Mouse (Mus musculus) yolk sac, embryonic 10.5 days (tissue): ENCODE results near the gene Atp1a2.
"Not testable (repeated sequence)": the region's sequence is repeated elsewhere in the genome, so short reads cannot be mapped to it uniquely, and the experiment has no call there.

Experiments
- DNase-seq: peaks from one replicate; pipeline ENCODE4 v3.0.0-alpha.2; 2017; ENCODE audit warnings: low spot score

Gene Atp1a2

DNA sequence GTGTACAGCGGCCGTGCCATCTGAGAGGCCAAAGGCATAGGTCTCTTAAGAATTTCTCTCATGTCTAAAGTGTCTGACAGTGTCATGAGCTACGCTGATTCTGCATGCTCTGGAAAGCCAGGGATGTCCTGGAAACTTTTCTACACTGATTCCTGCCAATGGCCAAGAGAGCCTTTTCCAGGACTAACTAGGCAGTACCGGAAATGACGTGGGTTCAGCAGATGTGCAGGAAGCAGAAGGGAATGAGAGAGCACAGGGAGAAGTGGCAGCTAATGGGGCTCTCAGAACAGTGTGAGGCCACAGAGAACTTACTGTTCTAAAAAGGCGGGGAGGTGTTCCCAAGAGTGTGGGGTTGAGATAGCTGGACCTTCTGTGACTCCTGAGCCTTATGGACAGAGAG lies 24.5 kb downstream of the Atp1a2 start:
- no peak for DNase-seq

DNA sequence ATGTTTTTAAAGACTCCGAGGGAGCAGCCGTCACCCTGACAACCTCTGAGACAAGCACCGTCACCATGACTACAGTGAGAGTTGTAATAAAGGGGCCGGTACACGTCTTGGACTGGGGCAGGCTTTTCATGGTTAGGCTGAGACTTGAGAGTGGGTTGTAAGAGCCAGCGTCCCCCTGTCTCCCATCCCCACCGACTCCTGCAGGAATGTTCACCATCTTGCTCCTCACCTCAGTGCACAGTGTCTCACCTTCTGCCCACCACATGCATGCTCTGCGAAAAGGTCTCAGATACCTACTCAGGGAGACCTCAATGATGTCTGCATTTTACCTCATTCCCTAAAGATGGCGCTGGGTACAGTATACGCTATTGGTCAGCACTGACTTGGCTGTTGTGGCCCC lies 26.1 kb downstream of the Atp1a2 start:
- no peak for DNase-seq

GRCm38 (mm10) chr1:172271208-172271607 lies 26.7 kb downstream of the Atp1a2 start:
- DNase-seq, result no peak

DNA sequence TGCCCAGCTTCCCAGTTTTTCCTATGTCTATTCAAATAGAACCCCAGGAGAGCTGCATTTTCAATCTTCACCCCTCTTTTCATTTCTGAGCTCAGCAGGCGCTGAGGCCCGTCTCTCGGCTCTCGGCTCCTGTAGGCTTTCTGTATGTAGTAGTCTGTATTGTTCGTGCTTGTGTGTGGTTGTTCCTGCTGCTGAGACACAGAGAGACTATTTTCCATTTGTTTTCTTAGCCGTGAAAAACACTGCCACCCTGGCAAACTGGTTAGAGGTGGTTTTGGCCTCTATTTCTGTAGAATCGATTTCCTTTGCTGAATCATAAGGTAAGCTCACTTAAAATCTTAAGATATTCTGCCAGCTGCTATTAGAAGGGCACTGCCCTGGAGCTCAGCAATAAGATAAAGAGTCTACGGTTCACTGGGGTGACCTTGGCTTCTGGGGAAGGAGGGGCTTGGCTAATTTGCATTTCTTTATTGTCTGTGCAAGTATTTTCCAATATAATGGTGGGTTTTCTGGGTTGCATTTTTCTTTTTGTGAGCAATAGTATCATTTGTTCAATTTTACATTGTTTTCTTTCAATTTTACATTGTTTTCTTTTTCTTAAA lies 36.3 kb downstream of the Atp1a2 start, which contains the start of gene Igsf8:
Igsf8 (plus strand) TSS at position 165 of the 602 bp plus-strand sequence.
- DNase-seq, result no peak

DNA sequence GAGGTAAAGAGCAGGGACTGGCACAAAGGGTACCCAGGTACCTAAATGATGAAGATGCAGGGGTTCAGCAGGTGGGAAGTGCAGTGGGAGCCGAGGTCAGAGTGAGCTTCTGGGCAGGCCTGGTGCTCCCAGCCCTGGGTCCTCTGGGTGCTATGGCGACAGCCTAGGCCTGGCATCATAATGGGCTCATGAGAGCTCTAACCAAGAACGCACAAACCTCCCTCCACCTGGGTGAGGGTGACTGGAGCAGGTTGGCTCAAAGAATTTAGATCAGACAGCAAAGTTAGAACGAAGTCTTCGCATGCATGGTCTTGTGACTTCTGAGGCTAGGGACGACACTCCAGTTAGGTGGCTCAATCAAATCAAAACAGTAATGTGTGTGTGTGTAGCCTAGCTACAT lies 39.5 kb downstream of the Atp1a2 start, which contains the start of gene Atp1a4:
Atp1a4 (minus strand) TSS at position 101 of the 400 bp plus-strand sequence.
- no peak for DNase-seq

DNA sequence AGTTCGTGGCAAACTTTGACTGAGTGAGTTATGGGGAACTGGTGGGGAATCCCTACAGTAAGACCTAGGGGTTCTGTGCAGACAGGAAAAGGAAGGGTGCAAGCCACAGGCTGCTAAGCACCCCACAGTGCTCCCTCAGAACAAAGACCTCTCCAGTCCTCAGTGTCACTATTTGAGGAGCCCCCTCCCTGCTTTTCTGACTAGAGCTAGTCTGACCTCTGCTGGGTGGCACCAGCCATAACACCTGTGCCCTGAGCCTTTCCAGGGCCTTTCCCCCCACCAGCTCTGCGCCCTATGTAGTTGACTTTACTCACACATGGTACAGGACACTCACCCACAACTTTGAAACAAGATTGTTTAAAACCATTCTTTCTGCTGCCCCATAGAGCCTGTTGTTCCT lies 50.2 kb downstream of the Atp1a2 start:
- DNase-seq, result no peak

DNA sequence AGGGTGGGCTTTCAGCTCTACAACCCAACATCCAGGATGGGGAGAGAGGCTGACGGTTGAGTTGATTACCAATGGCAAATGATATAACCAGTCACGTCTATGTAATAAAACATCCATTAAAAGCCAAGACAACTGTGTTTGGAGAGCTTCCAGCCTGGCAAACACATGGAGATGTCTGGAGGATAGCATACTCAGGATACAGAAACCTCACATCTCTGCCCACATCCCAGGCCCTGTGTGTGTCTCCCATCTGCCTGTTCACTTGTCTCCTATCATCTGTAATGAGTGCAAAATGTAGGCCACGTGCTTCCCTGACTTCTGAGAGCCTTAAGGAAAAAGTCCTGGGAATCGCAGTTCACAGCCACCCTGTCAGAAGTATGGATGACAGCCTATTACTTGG lies 50.6 kb downstream of the Atp1a2 start:
- no peak for DNase-seq

DNA sequence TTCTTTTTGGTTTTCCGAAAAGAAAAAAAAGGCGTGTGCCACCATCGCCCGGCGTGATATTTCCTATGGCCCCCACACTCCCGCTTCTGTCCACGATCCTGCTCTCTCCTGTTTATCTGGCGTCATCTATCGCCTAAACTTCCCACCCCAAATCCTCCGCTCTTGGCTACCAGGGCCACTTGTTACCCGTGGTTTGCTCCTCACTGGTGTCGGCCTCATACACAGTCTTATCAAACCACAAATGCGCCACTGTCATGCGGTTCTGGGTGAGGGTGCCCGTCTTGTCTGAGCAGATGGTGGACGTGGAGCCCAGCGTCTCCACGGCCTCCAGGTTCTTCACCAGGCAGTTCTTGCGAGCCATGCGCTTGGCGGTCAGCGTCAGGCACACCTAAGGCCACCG lies 53.2 kb downstream of the Atp1a2 start:
- not testable (repeated sequence) for DNase-seq

- no peak for DNase-seq
Observed at GRCm38 (mm10) chr1:172243547-172244205, 54.2 kb downstream of the Atp1a2 start.

DNA sequence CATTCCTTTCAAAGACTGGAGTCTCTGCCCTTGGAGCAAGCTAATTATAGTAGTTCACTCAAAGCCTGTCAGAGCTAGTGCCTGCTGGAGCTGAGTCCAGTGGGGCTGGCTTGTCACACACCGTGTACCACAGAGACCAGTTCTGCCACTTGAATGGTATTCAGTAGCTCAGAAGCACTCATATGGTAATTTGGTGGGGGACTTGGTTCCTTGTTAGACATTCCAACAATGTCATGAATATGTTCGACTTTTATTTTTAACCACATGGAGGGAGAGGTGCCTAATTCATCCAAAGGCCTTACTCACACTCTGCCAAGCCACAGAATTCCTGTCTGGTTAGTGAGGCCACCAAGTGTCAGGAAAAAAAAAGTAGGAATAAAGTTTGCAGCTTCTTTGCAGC lies 55.5 kb downstream of the Atp1a2 start:
- DNase-seq, result no peak

DNA sequence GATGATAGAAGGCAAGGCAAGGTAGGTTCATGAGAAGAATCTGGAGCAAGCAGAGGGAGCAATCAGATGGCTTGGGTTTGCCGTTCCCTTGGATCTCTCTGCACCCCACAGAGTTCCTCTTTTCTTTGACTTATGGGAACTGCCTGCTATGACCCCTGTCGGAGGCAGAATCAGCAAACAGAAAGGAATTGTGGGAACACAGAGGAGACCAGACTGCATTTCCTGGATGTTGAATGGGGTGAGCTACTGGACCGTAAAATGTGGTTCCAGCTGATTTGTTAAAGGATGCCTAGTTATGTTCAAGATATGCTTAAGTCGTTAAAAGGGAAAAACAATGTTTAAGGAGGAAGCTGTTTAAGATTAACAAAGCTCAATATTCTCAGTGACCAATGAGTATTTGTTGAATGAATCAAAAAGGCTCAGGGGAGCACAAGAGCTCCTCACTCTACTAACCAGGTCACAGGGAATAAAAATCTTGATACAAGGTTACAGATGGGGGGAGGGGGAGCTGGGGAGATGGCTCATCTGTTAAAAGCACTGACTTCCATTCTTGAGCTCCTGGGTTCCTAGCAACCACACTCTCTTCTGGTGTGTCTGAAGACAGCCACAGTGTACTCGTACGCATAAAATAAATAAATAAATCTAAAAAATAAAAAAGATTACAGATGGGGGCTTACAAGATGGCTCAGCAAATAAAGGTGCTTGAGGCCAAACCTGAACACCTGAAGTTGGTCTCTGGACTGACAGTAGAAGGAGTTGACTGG lies 56.7 kb downstream of the Atp1a2 start:
- no peak for DNase-seq

DNA sequence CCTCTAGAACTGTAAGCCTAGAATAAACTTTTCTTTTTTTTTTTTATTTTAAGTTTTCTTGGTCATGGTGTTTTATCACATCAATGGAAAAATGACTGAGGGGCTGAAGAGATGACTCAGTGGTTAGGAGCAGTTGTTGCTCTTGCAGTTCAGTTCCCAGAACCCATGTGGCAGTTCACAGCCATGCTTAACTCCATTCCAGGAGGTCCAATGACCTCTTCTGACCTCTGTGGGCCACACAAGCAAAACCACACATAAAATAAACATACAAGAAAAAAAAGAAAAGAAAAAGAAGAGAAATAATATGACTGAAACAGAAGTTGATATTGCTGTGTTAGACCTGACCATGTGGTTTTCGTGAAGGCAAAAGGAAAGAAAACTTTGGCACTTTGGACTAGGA lies 68.6 kb downstream of the Atp1a2 start:
- no peak for DNase-seq

GRCm38 (mm10) chr1:172228209-172228608 lies 69.7 kb downstream of the Atp1a2 start:
- DNase-seq, result no peak
